Mouse (Mus musculus) heart, postnatal 36 days (tissue): ENCODE measurements at regions not wholly inside any gene's neighbourhood (a gene's known extent, or its start where the extent isn't known, plus 50 kb on each side); places are given as distances from the start of the nearest gene placed in this dataset.
"Not testable (repeated sequence)": the region's sequence is repeated elsewhere in the genome, so short reads cannot be mapped to it uniquely, and the experiment has no call there.

Experiments
- DNase-seq, 2 experiments: peaks; one replicate each; pipeline ENCODE4 v3.0.0; 2021 to 2022
- intact Hi-C: fragments of 180-260 bp; cut with DNase I; formaldehyde crosslinking; loops from one replicate; pipeline ENCODE4 v1.15.1; 2025

DNA sequence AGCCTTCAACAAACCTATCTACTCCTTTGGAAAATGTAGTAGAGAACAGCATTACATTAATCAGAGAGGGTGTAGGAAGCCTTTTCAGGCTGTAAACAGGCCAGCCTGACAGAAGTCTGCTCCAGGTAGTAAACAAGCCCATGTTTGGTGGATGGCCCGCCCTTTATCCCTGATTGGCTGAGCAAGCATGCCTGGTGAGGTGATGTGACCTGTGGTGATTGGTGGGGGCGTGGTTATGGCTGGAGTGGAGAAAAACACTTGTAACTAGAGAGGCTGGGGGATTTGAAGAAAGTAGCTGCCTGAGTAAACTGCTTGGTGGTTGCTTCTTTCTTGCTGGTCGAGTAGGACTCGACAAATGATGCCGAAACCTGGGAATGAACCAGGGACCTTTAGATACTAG is 621.3 kb upstream of the Dsel start:
- DNase-seq, intact Hi-C loops: not testable (repeated sequence)

DNA sequence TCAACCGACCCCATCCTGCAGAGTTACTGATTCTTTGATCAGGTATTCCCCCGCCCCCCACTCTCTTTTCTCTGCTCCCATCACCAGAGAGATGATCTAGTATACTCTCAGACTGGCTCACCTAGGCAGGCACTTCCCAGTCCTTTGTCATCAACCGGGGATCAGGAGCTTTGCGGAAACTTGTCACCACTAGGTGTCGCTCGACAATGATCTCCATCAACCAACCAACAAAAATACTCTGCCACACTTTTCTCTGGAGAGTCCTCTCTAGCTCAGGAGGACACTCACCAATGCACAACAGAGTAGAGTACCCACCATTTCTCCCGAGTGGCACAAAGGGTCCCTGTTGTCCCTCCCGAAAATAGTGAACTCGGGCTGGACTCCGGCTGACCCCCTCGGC is 591.3 kb upstream of the Dsel start:
- intact Hi-C loops: loop anchor here (10.0 kb wide), 1 partner anchor 591 kb away; the partner anchor contains the start of gene Dsel
- peak in 1 of 2 experiments; percentile 4 for DNase-seq

DNA sequence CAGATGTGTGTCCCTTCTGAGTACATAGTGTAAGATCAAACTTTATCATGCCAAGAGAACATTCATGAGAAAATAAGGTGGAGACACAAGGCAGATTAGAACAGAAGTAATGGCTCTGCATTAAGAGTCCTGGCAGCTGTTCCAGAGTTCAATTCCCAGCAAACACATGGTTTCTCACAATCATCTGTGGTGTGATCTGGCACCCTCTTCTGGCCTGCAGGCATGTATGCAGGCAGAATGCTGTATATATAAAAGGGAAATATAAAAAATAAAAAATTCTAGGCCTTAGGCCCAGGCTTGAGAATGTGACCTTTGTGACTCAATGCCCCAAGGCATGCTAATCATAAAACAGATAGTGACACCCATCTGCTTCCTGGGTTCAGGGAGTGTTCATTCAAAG is 587.7 kb upstream of the Dsel start:
- intact Hi-C loops: loop anchor here (10.0 kb wide), 1 partner anchor 588 kb away; the partner anchor contains the start of gene Dsel
- no peak for DNase-seq

DNA sequence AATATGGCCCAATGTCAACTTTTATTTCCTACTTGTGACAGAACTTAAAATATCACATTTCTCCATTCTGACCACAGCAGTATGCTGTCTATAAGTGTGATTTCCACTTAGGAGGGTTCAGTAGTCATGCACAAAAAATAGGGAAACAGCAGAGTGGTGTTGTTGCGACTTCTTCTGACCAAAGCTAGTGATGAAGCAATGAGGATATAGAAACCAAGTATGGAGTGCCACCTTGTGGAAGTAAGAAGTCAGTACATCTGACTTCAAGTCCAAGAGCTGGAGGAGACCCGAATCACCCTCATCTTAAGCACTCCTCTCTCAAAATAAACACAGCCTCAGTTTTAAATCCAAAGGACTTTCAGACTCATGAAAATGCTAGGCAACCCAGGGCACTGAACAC is 586.9 kb upstream of the Dsel start:
- no peak for DNase-seq
- intact Hi-C loops: loop anchor here (2.0 to 10.0 kb wide), 2 partner anchors 587 to 793 kb away; partner anchors contain the start of gene Dsel

DNA sequence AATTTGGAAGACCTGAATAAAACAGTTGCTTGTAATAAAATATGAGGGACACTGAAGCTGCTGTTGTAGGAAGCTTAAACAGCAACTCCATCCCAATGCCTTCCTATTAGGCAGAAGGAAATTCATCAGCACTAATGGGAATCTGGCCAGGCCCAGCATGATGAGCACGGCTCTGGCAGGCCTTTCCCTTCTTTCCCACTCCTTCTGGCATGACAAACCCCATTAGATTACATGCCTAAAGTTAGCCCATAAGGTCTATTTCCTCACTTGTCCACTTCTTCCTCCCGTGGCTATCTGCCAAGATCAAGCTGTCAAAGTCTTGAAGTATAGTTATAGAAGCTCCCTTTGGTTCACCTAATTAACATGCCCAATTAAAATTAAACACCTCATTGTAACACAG is 574.4 kb upstream of the Dsel start:
- no peak for DNase-seq
- intact Hi-C loops: no loop called here

DNA sequence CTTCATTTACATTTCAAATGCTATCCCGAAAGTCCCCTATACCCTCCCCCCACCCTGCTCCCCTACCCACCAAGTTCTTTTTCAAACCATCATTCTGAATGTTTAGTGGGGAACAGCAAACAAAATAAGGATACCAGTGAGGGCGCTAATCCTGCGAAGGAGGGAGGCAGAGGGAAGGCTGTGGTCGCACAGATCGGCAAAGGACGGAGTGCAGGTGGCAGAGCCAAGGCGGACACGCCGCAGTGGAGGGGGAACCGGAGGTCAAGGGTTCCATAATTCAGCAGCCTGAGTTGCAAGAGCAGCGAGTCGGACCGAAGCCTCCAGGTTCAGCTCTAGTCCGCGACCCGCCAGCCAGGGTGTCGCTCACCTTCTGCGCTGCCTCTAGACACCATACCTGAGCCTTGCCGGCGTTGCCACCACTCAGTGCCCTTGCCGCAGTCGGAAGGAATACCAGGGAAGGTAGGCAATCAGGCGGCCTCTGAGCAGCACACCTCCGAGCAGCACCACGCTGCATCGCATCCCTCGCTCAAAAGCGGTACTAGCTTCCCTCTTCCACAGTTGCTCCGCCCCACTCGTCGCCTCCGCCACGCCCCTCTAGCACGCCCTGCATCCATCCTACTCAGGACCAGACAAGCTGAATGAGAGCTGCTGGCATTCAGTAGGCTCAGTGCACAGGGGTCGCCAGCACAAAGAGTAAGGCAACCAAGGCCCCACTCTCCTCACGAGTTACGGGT is 551.8 kb upstream of the Dsel start:
- DNase-seq: no peak
- intact Hi-C loops: no loop called here

DNA sequence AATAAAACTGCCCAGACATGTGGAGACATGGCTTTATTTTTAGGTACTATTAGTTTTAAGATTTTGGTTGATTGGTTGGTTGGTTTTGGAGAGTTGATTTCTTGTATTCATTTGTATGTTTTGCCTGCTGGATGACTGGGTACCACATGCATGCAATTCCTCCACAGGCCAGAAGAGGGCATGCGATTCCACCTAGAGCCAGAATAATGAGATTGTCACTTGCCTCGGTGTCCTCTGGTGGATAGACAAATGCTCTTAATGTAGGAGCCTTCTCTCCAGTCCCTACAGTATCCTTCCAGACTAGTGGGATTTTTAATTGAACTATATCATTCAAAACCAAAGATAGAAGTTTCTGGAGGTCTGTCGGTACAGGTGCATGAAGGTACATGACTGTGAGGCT is 524.1 kb upstream of the Dsel start:
- no peak for DNase-seq
- intact Hi-C loops: no loop called here

DNA sequence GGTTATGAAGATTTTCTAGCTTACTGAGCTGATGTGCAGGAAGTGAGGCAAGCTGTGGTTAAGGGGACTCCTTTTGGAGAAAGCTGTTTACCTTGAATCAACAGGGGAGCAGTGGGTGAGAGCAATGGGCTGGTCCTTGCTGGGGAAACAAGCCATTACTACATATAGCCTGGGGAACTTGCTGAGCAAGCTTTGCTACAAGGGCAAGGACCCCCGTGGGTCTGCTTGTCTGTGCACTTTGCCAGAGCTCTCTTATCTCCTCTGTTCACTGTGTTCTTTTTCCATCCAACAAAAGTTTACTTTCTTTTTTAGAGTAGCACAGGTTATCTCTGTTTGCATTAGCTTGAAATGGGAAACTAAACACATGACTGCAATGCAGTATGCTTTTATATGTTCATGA is 519.3 kb upstream of the Dsel start:
- no peak for DNase-seq
- intact Hi-C loops: no loop called here

DNA sequence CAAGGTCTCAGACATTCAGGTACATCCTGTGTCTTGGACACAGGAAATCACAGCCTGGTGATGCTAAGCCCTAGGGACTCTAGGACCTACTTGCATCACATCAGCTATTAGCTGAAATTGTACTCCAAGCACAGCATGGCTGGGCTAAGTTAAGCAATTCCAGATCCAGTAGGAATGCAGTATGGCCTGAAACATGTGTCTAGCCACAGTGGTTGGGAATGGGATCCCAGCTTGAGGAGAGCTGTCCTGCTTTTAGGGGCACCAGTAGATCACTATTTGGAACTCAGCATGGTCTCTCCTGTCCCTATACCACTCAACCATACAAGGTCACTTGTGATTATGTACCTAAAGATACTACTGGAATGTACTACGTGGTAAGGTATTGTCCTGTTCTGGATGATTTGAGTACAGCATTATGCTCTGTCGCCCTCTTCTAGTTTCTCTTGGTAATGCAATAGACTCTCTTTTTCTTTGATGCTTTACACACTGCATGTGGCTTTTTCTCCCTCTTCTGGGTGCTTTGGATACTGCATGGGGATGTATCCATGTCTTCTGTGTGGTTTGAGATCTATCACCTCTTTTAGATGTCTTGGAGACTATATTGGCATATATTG is 515.0 kb upstream of the Dsel start:
- DNase-seq: no peak
- intact Hi-C loops: loop anchor here (2.0 to 5.0 kb wide), 2 partner anchors 515 to 717 kb away; partner anchors contain the start of gene Dsel

DNA sequence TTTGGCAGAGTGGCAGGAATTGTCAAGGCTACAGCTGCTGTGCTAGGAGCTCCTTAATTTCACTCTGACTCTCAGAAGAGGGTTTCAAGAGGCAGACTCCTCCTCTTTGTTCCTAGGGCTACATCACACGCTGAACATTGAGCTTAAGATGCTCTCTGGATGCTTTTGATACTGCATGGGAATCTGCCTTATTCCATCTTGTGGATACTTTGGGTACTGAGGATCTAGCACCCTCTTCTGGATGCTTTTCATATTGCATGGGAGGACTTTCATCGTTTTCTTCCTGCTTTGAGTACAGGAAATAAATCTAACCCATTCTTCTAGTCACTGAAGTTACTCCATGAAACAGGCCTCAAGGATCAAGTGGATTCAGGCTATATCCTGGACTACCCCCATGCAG is 513.9 kb upstream of the Dsel start:
- no peak for DNase-seq
- intact Hi-C loops: loop anchor here (2.0 to 5.0 kb wide), 2 partner anchors 514 to 716 kb away; partner anchors contain the start of gene Dsel

DNA sequence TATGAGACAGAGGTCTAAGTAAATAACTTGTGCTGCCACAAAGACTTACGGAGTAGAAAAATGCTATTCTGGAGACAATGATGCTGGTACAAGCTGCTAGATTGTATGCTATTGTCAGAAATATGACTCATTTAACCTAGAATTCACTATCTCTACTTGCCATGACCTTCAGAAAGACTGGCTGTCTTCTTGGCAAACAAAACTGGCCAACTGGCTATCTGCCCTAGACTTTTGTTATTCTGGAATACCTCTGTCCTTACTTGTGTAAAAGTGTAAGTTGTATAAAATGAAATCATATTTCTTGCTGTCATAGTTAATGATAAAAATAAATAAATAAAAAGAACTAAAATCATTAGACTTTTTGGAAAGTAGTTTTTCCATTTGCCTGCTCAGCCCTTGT is 491.1 kb upstream of the Dsel start:
- no peak for DNase-seq
- intact Hi-C loops: no loop called here
